ENCODE assay signal across 16 mouse cellular contexts in genomic region chr6:67631617-67632016, GRCm38 (mm10).
DNase-seq lines count a peak whose midpoint lies in the region; ATAC-seq and TF ChIP-seq lines count a peak whose summit lies in the region.
"Had no signal": no experiment of that assay in that cellular context is flagged by ENCODE, and none has a peak within 500 bp of the region (broad histone marks: within the 10 kb centered on the region; RNA-seq: fewer than 3 reads in every experiment).

No protein-coding gene starts in this region.

- H3K4me1 ChIP-seq in hindbrain, embryonic 14.5 days (replicated peaks; ENCODE audit: control insufficient read depth, insufficient read depth, low read length): no peaks in the 10 kb centered on the region
- no peaks in the 10 kb centered on the region for H3K4me1 ChIP-seq in hindbrain, embryonic 10.5 days (replicated peaks)
- H3K4me1 ChIP-seq in thymus, adult 2 months (replicated peaks; ENCODE audit: control insufficient read depth, insufficient read depth, low read length): no peaks in the 10 kb centered on the region
- H3K4me1 ChIP-seq: intestine, embryonic 15.5 days; midbrain, embryonic 12.5 days; neural tube, embryonic 12.5 days had no signal

- DNase-seq in hindbrain, embryonic 14.5 days (ENCODE audit: low spot score): peak; percentile 30
- no peak for DNase-seq in hindbrain, embryonic 10.5 days (ENCODE audit: low spot score)
- DNase-seq in thymus, postnatal 0 days (ENCODE audit: low spot score): peak; percentile 3
- no peak for DNase-seq in thymus, adult 2 months
- peak; percentile 16 for DNase-seq in embryo, embryonic 10.5 days (ENCODE audit: low spot score)
- DNase-seq in ovary, adult 18-20 months (ENCODE audit: low spot score): no peak
- DNase-seq in right cerebral cortex, postnatal 10 days (ENCODE audit: low spot score in 2 of 2): no peak
- DNase-seq: cerebellum, adult 2 months; heart, postnatal 10 days; liver; lung, postnatal 10 days; thymus, postnatal 36 days had no signal

- H3K4me2 ChIP-seq in hindbrain, embryonic 14.5 days (replicated peaks): no peak overlapping the region
- H3K4me2 ChIP-seq: intestine, embryonic 15.5 days; midbrain, embryonic 12.5 days; neural tube, embryonic 12.5 days had no signal

- no peaks in the 10 kb centered on the region for H3K36me3 ChIP-seq in hindbrain, embryonic 14.5 days (replicated peaks; ENCODE audit: control insufficient read depth, insufficient read depth)
- no peaks in the 10 kb centered on the region for H3K36me3 ChIP-seq in hindbrain, embryonic 10.5 days
- H3K36me3 ChIP-seq in thymus, adult 2 months (ENCODE audit: control insufficient read depth, insufficient read depth, low read length): no peaks in the 10 kb centered on the region
- H3K36me3 ChIP-seq: intestine, embryonic 15.5 days; midbrain, embryonic 12.5 days; neural tube, embryonic 12.5 days had no signal

- no peak for ATAC-seq in hindbrain, embryonic 14.5 days (ENCODE audit: low FRiP score)
- ATAC-seq: activated CD4-positive, CD25-positive, alpha-beta regulatory T cell, adult 4 months; intestine, embryonic 15.5 days had no signal

- no peak for TF ChIP-seq CTCF in thymus, adult 2 months (IDR thresholded peaks at IDR 0.05; ENCODE audit: borderline replicate concordance, control insufficient read depth, extremely low read depth, insufficient read depth, low read length, poor library complexity)

- H3K27ac ChIP-seq in hindbrain, embryonic 14.5 days: no peak overlapping the region
- no peak overlapping the region for H3K27ac ChIP-seq in hindbrain, embryonic 10.5 days
- H3K27ac ChIP-seq in thymus, adult 2 months (ENCODE audit: control insufficient read depth, insufficient read depth, low read length): no peak overlapping the region
- H3K27ac ChIP-seq: intestine, embryonic 15.5 days; midbrain, embryonic 12.5 days; neural tube, embryonic 12.5 days had no signal

- H3K27me3 ChIP-seq in hindbrain, embryonic 14.5 days (ENCODE audit: control insufficient read depth, insufficient read depth, low read length): no peaks in the 10 kb centered on the region
- no peaks in the 10 kb centered on the region for H3K27me3 ChIP-seq in hindbrain, embryonic 10.5 days (ENCODE audit: insufficient read depth, poor library complexity, severe bottlenecking)
- H3K27me3 ChIP-seq in thymus, adult 2 months (ENCODE audit: control insufficient read depth, insufficient read depth, low read length): no peaks in the 10 kb centered on the region
- H3K27me3 ChIP-seq: intestine, embryonic 15.5 days; midbrain, embryonic 12.5 days; neural tube, embryonic 12.5 days had no signal

- TF ChIP-seq POLR2A in thymus, adult 2 months (IDR thresholded peaks at IDR 0.05; ENCODE audit: control insufficient read depth, extremely low read depth, insufficient read depth, low read length, poor library complexity): no peak

- no peak overlapping the region for H3K9ac ChIP-seq in hindbrain, embryonic 14.5 days
- H3K9ac ChIP-seq: intestine, embryonic 15.5 days; midbrain, embryonic 12.5 days; neural tube, embryonic 12.5 days had no signal

- no peaks in the 10 kb centered on the region for H3K9me3 ChIP-seq in hindbrain, embryonic 14.5 days (ENCODE audit: control insufficient read depth, low read length)
- H3K9me3 ChIP-seq in hindbrain, embryonic 10.5 days: no peaks in the 10 kb centered on the region
- H3K9me3 ChIP-seq: intestine, embryonic 15.5 days; midbrain, embryonic 12.5 days; neural tube, embryonic 12.5 days had no signal

- H3K4me3 ChIP-seq in hindbrain, embryonic 14.5 days (replicated peaks; ENCODE audit: low read length): no peak overlapping the region
- no peak overlapping the region for H3K4me3 ChIP-seq in hindbrain, embryonic 10.5 days
- no peak overlapping the region for H3K4me3 ChIP-seq in thymus, adult 2 months (ENCODE audit: control insufficient read depth, insufficient read depth, low read length)
- H3K4me3 ChIP-seq: intestine, embryonic 15.5 days; midbrain, embryonic 12.5 days; neural tube, embryonic 12.5 days had no signal

Comparison
In these comparisons a context has a peak if more than half of its experiments do, and no peak if none do; other contexts are left out.
1. DNase-seq: peak in hindbrain, embryonic 14.5 days (single experiment), thymus, postnatal 0 days (single experiment) and embryo, embryonic 10.5 days (single experiment); none in hindbrain, embryonic 10.5 days (single experiment), thymus, adult 2 months (single experiment), ovary, adult 18-20 months (single experiment) and right cerebral cortex, postnatal 10 days (0 of 2).